Mouse (Mus musculus) megakaryocyte, embryonic 14.5 days (primary cell): ENCODE data around the gene Cyp2u1. TPM values are rescaled to one million over a fixed set of nuclear protein-coding genes. Genes with fewer than 3 reads are reported as not detected.

Experiments used
- H3K27me3 ChIP-seq: replicated peaks from 2 replicates; pipeline ENCODE3; 2012; ENCODE audit warnings: inconsistent platforms
- H3K36me3 ChIP-seq: replicated peaks from 2 replicates; pipeline ENCODE3; 2012; ENCODE audit warnings: low read length, inconsistent platforms, mixed read lengths
- H3K4me1 ChIP-seq: 2 replicates; pipeline ENCODE4 v1.6.1; 2012; ENCODE audit warnings: inconsistent platforms
- H3K4me3 ChIP-seq: replicated peaks from 2 replicates; pipeline ENCODE3; 2012; ENCODE audit warnings: moderate library complexity, mild to moderate bottlenecking, inconsistent platforms
- H3K9me3 ChIP-seq: 2 replicates; pipeline ENCODE4 v1.6.1; 2012; ENCODE audit warnings: inconsistent platforms
- FLI1 ChIP-seq: IDR thresholded peaks from 2 replicates; pipeline ENCODE4 v1.6.1; 2012; ENCODE audit warnings: low read length, inconsistent platforms, mixed read lengths
- GATA1 ChIP-seq: IDR thresholded peaks from 3 replicates; pipeline ENCODE4 v1.6.1; 2012; ENCODE audit warnings: mixed read lengths, low read length, inconsistent platforms, borderline replicate concordance
- polyA plus RNA-seq: library from polyadenylated mRNA; stranded (reverse); fragments of >175 nt; gene quantifications from 2 replicates; pipeline ENCODE4 v1.2.3, GENCODE M21; 2012; ENCODE audit warnings: low replicate concordance; ENCODE audit not compliant: insufficient read depth

Gene Cyp2u1
- polyA plus RNA-seq, 1 experiment = not detected

GRCm38 (mm10) chr3:131336629-131337028 is 33.6 kb upstream of the Cyp2u1 start:
- Histone ChIP-seq H3K4me1 (peaks cover 34% of the 10 kb centered on the region), H3K4me3 (no peak overlapping the region), H3K36me3 (no peaks in the 10 kb centered on the region), H3K27me3 (peaks cover 19% of the 10 kb centered on the region), H3K9me3 (peaks cover 10% of the 10 kb centered on the region)
- TF ChIP-seq GATA1 = no peak
- TF ChIP-seq FLI1 = no peak

- H3K9me3 ChIP-seq = peaks cover 11% of the 10 kb centered on the region
- TF ChIP-seq GATA1 = no peak
- H3K27me3 ChIP-seq = peaks cover 19% of the 10 kb centered on the region
- H3K4me1 ChIP-seq = peaks cover 41% of the 10 kb centered on the region
- peak overlapping the region; percentile 89 for H3K4me3 ChIP-seq
- no peaks in the 10 kb centered on the region for H3K36me3 ChIP-seq
Measured at GRCm38 (mm10) chr3:131335117-131335547, 32.1 kb upstream of the Cyp2u1 start.

GRCm38 (mm10) chr3:131327189-131327588 is 24.2 kb upstream of the Cyp2u1 start:
- TF ChIP-seq GATA1 (no peak), FLI1 (no peak)
- Histone ChIP-seq H3K4me3 (no peak overlapping the region), H3K36me3 (peaks cover 3% of the 10 kb centered on the region), H3K4me1 (peaks cover 13% of the 10 kb centered on the region), H3K9me3 (peaks cover 32% of the 10 kb centered on the region), H3K27me3 (peaks cover 4% of the 10 kb centered on the region)

GRCm38 (mm10) chr3:131326637-131327036 is 23.6 kb upstream of the Cyp2u1 start:
- H3K9me3 ChIP-seq = peaks cover 32% of the 10 kb centered on the region
- no peak for TF ChIP-seq FLI1
- TF ChIP-seq GATA1 = no peak

DNA sequence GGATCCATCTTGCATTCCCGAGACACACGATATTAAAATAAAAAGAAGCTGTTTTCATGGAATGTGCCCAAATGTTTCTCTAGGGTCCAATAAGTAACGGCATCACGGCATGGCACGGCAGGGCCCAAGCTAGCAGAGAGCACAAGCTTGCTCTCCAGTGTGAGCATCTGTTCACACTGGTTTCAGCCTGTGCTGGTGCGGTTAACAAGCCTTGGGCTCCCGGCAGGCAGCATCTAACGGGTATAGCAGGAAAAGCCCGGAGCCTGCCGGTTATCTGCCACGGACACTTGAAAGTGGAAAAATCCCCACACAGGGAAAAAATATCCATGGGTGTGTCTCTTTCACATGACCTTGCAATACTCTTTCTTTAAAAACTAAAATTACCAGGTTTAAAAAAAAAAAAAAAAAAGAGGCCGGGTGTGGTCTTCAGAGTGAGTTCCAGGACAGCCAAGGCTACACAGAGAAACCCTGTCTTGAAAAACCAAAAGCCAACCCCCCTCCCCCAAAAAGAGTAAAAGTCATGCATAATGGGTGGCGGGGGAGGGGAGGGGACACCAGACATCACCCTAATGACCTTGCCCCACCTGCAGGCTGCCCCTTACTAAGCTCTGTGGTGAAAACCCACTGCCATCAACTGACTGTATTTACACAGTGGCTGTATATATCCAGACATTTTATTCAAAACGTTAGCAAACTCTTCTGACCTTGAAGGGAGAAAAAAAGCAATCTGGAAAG is 19.2 kb upstream of the Cyp2u1 start:
- H3K36me3 ChIP-seq = no peaks in the 10 kb centered on the region
- H3K4me1 ChIP-seq = no peaks in the 10 kb centered on the region
- no peak overlapping the region for H3K4me3 ChIP-seq
- H3K27me3 ChIP-seq = peaks cover 6% of the 10 kb centered on the region
- H3K9me3 ChIP-seq = 0 out of 2 replicates have a peak, but pooled peaks cover 5% of the 10 kb centered on the region
- no peak for TF ChIP-seq GATA1
- TF ChIP-seq FLI1 = no peak

More at GRCm38 (mm10) chr3:131326637-131327036, 23.6 kb upstream of the Cyp2u1 start:
- Histone ChIP-seq H3K36me3 (peaks cover 3% of the 10 kb centered on the region), H3K4me3 (no peak overlapping the region), H3K4me1 (peaks cover 11% of the 10 kb centered on the region), H3K27me3 (peaks cover 5% of the 10 kb centered on the region)

GRCm38 (mm10) chr3:131320184-131320583 is 17.2 kb upstream of the Cyp2u1 start:
- TF ChIP-seq GATA1 = no peak
- no peak for TF ChIP-seq FLI1
- H3K27me3 ChIP-seq = peaks cover 9% of the 10 kb centered on the region
- H3K4me3 ChIP-seq = no peak overlapping the region
- no peaks in the 10 kb centered on the region for H3K4me1 ChIP-seq
- H3K9me3 ChIP-seq = 0 out of 2 replicates have a peak, but pooled peaks cover 4% of the 10 kb centered on the region
- no peaks in the 10 kb centered on the region for H3K36me3 ChIP-seq

GRCm38 (mm10) chr3:131318211-131318610 is 15.2 kb upstream of the Cyp2u1 start:
- no peaks in the 10 kb centered on the region for H3K36me3 ChIP-seq
- TF ChIP-seq GATA1 = no peak
- TF ChIP-seq FLI1 = no peak
- H3K27me3 ChIP-seq = peaks cover 9% of the 10 kb centered on the region
- no peak overlapping the region for H3K4me3 ChIP-seq
- 0 out of 2 replicates have a peak, but pooled peaks cover 3% of the 10 kb centered on the region for H3K9me3 ChIP-seq
- H3K4me1 ChIP-seq = no peaks in the 10 kb centered on the region

GRCm38 (mm10) chr3:131317126-131317525 is 14.1 kb upstream of the Cyp2u1 start:
- Histone ChIP-seq H3K4me1 (no peaks in the 10 kb centered on the region), H3K36me3 (no peaks in the 10 kb centered on the region), H3K4me3 (no peak overlapping the region), H3K27me3 (peaks cover 9% of the 10 kb centered on the region), H3K9me3 (0 out of 2 replicates have a peak, but pooled peaks cover 3% of the 10 kb centered on the region)
- no peak for TF ChIP-seq GATA1
- no peak for TF ChIP-seq FLI1

- no peak for TF ChIP-seq FLI1
- TF ChIP-seq GATA1 = no peak
- no peaks in the 10 kb centered on the region for H3K4me1 ChIP-seq
- H3K4me3 ChIP-seq = no peak overlapping the region
- peaks cover 7% of the 10 kb centered on the region for H3K27me3 ChIP-seq
- H3K36me3 ChIP-seq = no peaks in the 10 kb centered on the region
- H3K9me3 ChIP-seq = 0 out of 2 replicates have a peak, but pooled peaks cover 3% of the 10 kb centered on the region
Measured at GRCm38 (mm10) chr3:131315957-131316510, 13.0 kb upstream of the Cyp2u1 start.

DNA sequence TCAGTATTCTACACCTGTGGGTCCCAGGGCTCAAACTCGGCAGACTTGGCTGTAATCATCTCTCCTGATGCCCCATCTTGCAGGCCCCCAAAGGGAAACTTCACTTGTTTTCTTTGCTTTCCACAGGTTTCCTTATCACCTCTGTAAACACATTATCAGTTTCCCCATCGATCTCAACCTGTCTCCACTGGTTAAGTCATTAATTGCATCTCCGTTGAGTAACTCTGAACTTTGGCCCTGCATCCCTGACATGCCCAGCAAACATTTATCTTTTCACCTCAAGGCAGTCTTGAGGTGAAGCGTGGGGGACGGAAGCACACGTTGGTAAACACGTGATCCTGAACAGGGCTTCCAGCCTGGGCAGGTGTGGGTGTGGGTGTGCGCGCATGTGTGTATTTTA is 9.3 kb upstream of the Cyp2u1 start:
- Histone ChIP-seq H3K36me3 (no peaks in the 10 kb centered on the region), H3K4me3 (no peak overlapping the region), H3K9me3 (peaks cover 25% of the 10 kb centered on the region), H3K4me1 (no peaks in the 10 kb centered on the region), H3K27me3 (peaks cover 3% of the 10 kb centered on the region)
- no peak for TF ChIP-seq FLI1
- TF ChIP-seq GATA1 = no peak

GRCm38 (mm10) chr3:131310572-131310971 is 7.5 kb upstream of the Cyp2u1 start:
- TF ChIP-seq GATA1 = no peak
- TF ChIP-seq FLI1 = no peak
- peaks cover 2% of the 10 kb centered on the region for H3K27me3 ChIP-seq
- H3K36me3 ChIP-seq = no peaks in the 10 kb centered on the region
- H3K9me3 ChIP-seq = peaks cover 33% of the 10 kb centered on the region
- H3K4me1 ChIP-seq = no peaks in the 10 kb centered on the region
- no peak overlapping the region for H3K4me3 ChIP-seq
